Mouse (Mus musculus) forebrain, embryonic 12.5 days (tissue): ENCODE data around the gene Gm960. TPM values are rescaled to one million over a fixed set of nuclear protein-coding genes. Genes with fewer than 3 reads are reported as not detected.

Experiments used
- ATAC-seq: fragments of 200-750 bp; cut with Nextera tagmentation; 2 replicates; pipeline ENCODE4 v1.8.0; 2017; ENCODE audit warnings: moderate TSS enrichment; ENCODE audit not compliant: low FRiP score
- H3K27ac ChIP-seq: fragments of 300-500 bp; sonication (generic); 2 replicates; pipeline ENCODE4 v1.5.1; 2016; ENCODE audit warnings: mild to moderate bottlenecking
- H3K27me3 ChIP-seq: fragments of 300-500 bp; sonication (generic); 2 replicates; pipeline ENCODE4 v1.6.1; 2016; ENCODE audit warnings: mild to moderate bottlenecking
- H3K36me3 ChIP-seq: fragments of 300-500 bp; sonication (generic); replicated peaks from 2 replicates; pipeline ENCODE4 v1.6.1; 2016; ENCODE audit warnings: mild to moderate bottlenecking
- H3K4me1 ChIP-seq: fragments of 300-500 bp; sonication (generic); 2 replicates; pipeline ENCODE4 v1.6.1; 2016
- H3K4me2 ChIP-seq: fragments of 300-500 bp; sonication (generic); 2 replicates; pipeline ENCODE4 v1.6.1; 2016; ENCODE audit warnings: mild to moderate bottlenecking, moderate library complexity
- H3K4me3 ChIP-seq: fragments of 300-500 bp; sonication (generic); replicated peaks from 2 replicates; pipeline ENCODE4 v1.5.1; 2016; ENCODE audit warnings: mild to moderate bottlenecking
- H3K9ac ChIP-seq: fragments of 300-500 bp; sonication (generic); 2 replicates; pipeline ENCODE4 v1.6.1; 2016; ENCODE audit warnings: mild to moderate bottlenecking
- H3K9me3 ChIP-seq: fragments of 300-500 bp; sonication (generic); 2 replicates; pipeline ENCODE4 v1.6.1; 2016
- WGBS: fragments of 180-500 bp; shearing (Covaris S2); methylation state at CpG from one replicate; pipeline ENCODE4 v1.1.7; 2016; 5-methylcytosine and 5-hydroxymethylcytosine counted together
- polyA plus RNA-seq: library from polyadenylated mRNA; unstranded; fragments of >200 nt; fragmentation: Nextera tagmentation; extraction: Ambion mirVana; gene quantifications from 2 replicates; pipeline ENCODE4 v1.2.1, GENCODE M21; 2016

Gm960 gene
- polyA plus RNA-seq, 1 experiment from 2014 or later: 4.5 TPM

- H3K36me3 ChIP-seq: no peaks in the 10 kb centered on the region
- no peak overlapping the region for H3K4me3 ChIP-seq
- no peaks in the 10 kb centered on the region for H3K4me1 ChIP-seq
- H3K27me3 ChIP-seq: no peaks in the 10 kb centered on the region
- no peak overlapping the region for H3K27ac ChIP-seq
- H3K4me2 ChIP-seq: no peak overlapping the region
- no peak overlapping the region for H3K9ac ChIP-seq
- no peak for ATAC-seq
- WGBS: 49% methylated on average over 10 of the region's 10 CpGs
- H3K9me3 ChIP-seq: no peaks in the 10 kb centered on the region
Measured at GRCm38 (mm10) chr19:4644271-4644670, 54.2 kb downstream of the Gm960 start.

GRCm38 (mm10) chr19:4635986-4636385, 62.5 kb downstream of the Gm960 start:
- H3K9me3 ChIP-seq: no peaks in the 10 kb centered on the region
- WGBS: 65% methylated on average over 4 of the region's 4 CpGs
- ATAC-seq: no peak

DNA sequence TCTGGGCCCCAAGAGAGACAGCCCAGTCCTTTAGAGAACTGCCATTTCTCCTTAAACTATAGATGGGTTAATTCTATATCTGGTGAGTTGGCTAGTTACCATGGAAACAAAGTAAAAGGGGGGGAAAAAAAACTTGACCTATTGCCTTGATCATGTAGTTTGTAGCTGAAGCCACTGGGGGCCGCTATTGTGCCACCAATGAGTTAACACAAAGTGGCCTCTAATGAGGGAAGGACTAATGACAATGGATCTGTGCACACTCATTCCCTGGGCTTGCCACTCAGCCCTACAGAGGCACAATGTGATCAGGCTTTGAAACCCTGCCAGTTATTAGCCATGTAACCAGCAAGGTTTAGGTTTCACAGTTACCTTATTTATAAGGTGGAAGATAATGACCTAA, 69.6 kb downstream of the Gm960 start:
- WGBS: 0% methylated on average over 1 of the region's 1 CpGs
- H3K4me2 ChIP-seq: no peak overlapping the region
- no peaks in the 10 kb centered on the region for H3K9me3 ChIP-seq
- H3K4me3 ChIP-seq: no peak overlapping the region
- H3K36me3 ChIP-seq: peaks cover 3% of the 10 kb centered on the region
- H3K27ac ChIP-seq: 0 out of 2 replicates have a peak overlapping the region, but pooled peaks have one; percentile 5
- H3K4me1 ChIP-seq: peaks cover 47% of the 10 kb centered on the region
- H3K27me3 ChIP-seq: no peaks in the 10 kb centered on the region
- ATAC-seq: peak; percentile 67; the same call in 1 of the 2 replicates
- no peak overlapping the region for H3K9ac ChIP-seq

More at GRCm38 (mm10) chr19:4635986-4636385, 62.5 kb downstream of the Gm960 start:
- H3K4me1 ChIP-seq: no peaks in the 10 kb centered on the region
- no peak overlapping the region for H3K4me3 ChIP-seq
- no peak overlapping the region for H3K27ac ChIP-seq
- H3K9ac ChIP-seq: no peak overlapping the region
- H3K27me3 ChIP-seq: peaks cover 3% of the 10 kb centered on the region; the same call in 1 of the 2 replicates
- H3K36me3 ChIP-seq: no peaks in the 10 kb centered on the region
- no peak overlapping the region for H3K4me2 ChIP-seq

GRCm38 (mm10) chr19:4625829-4626535, 72.5 kb downstream of the Gm960 start:
- H3K4me1 ChIP-seq: peaks cover 47% of the 10 kb centered on the region
- H3K4me3 ChIP-seq: peak overlapping the region; percentile 79
- H3K4me2 ChIP-seq: peak overlapping the region; percentile 88
- peak overlapping the region; percentile 88 for H3K27ac ChIP-seq
- peak; percentile 67 for ATAC-seq
- H3K9me3 ChIP-seq: no peaks in the 10 kb centered on the region
- H3K27me3 ChIP-seq: no peaks in the 10 kb centered on the region
- 2% methylated on average over 34 of the region's 35 CpGs for WGBS
- peaks cover 32% of the 10 kb centered on the region for H3K36me3 ChIP-seq
- peak overlapping the region; percentile 93 for H3K9ac ChIP-seq

GRCm38 (mm10) chr19:4625179-4625828, 73.2 kb downstream of the Gm960 start, which contains the start of gene Rce1:
Gene Rce1 (minus strand): TSS chr19:4625641.
- H3K4me2 ChIP-seq: peak within 1 kb of the TSS; percentile 88
- no peaks in the 10 kb centered on the region for H3K27me3 ChIP-seq
- peak; percentile 84 for ATAC-seq
- H3K4me1 ChIP-seq: peaks cover 47% of the 10 kb centered on the region
- peak within 1 kb of the TSS; percentile 93 for H3K9ac ChIP-seq
- WGBS: under 1% methylated on average over 64 of the region's 64 CpGs
- peaks cover 38% of the 10 kb centered on the region for H3K36me3 ChIP-seq
- H3K4me3 ChIP-seq: peak within 1 kb of the TSS; percentile 79
- H3K27ac ChIP-seq: peak within 1 kb of the TSS; percentile 88
- H3K9me3 ChIP-seq: no peaks in the 10 kb centered on the region

DNA sequence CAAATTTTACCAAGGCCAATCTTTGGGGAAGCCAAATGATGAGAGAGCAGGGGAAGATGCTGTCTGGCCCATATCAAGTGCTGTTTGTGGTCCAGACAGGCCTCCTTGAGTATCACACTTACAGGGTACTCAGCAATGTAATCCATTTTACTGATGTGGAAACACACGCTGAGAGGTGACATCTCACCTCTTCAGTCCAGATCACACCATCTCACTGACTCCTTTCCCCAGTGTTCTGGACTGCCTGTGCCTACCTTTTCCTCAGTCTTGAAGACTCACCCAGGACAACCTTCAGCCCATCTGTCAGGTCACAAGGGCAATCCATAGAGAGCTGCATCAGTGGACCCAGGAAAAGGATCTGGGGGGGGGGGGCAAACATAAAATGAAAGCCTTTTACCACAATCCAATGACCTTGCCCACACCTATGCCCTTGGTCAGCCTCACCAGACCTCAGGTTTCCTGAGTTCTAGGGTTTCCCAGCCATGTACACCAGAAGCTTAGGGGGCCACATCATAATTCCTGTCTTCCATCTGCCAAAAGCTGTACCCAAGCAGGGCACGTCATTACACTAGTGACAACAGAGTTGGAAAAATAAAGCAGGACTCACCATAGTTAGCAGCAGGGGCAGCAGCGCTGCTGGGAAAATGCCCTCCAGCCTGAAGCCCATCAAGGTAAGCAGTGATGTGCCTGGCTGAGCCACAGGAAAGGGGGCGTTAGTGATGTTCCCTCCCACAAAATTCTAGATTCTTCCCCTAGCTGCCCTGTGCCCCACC, 73.9 kb downstream of the Gm960 start:
- Histone ChIP-seq H3K9ac (peak overlapping the region; percentile 93), H3K4me1 (peaks cover 47% of the 10 kb centered on the region), H3K9me3 (no peaks in the 10 kb centered on the region), H3K27me3 (no peaks in the 10 kb centered on the region), H3K4me3 (peak overlapping the region; percentile 79), H3K4me2 (peak overlapping the region; percentile 88), H3K27ac (peak overlapping the region; percentile 88; the same call in 1 of the 2 replicates), H3K36me3 (peaks cover 39% of the 10 kb centered on the region)
- peak; percentile 1; the same call in 1 of the 2 replicates for ATAC-seq
- WGBS: 35% methylated on average over 4 of the region's 4 CpGs

GRCm38 (mm10) chr19:4624006-4624405, 74.5 kb downstream of the Gm960 start:
- peaks cover 44% of the 10 kb centered on the region for H3K4me1 ChIP-seq
- 94% methylated on average over 12 of the region's 12 CpGs for WGBS
- no peaks in the 10 kb centered on the region for H3K9me3 ChIP-seq
- H3K27ac ChIP-seq: no peak overlapping the region
- peaks cover 39% of the 10 kb centered on the region for H3K36me3 ChIP-seq
- H3K4me3 ChIP-seq: no peak overlapping the region
- no peak for ATAC-seq
- H3K9ac ChIP-seq: no peak overlapping the region
- H3K27me3 ChIP-seq: no peaks in the 10 kb centered on the region
- H3K4me2 ChIP-seq: peak overlapping the region; percentile 4; the same call in 1 of the 2 replicates

- 94% methylated on average over 9 of the region's 9 CpGs for WGBS
- H3K36me3 ChIP-seq: peaks cover 39% of the 10 kb centered on the region
- no peak for ATAC-seq
Measured at GRCm38 (mm10) chr19:4623419-4623818, 75.0 kb downstream of the Gm960 start.

DNA sequence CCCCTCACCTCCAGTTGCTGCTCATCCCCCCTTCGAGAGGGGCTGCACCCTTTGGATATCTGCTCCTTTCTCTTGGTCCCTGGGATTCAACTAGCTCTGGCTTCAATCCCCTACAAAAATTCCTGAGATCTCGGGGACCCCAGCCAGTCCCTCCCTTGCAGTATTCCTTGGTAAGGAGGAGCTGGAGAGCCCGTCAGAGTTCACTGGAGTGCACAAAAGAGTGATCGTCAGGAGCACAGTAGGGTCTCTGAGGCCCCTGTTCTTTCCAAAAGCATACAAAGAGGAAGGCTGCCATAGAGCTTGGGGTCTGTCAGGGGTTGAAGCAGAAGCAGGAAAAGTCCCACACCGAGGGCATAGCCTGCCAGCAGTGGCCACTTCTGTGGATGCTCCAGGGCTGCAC, 75.7 kb downstream of the Gm960 start:
- WGBS: 66% methylated on average over 5 of the region's 5 CpGs

More at GRCm38 (mm10) chr19:4623419-4623818, 75.0 kb downstream of the Gm960 start:
- no peak overlapping the region for H3K4me3 ChIP-seq
- no peak overlapping the region for H3K4me2 ChIP-seq
- no peak overlapping the region for H3K9ac ChIP-seq
- no peaks in the 10 kb centered on the region for H3K9me3 ChIP-seq
- H3K27ac ChIP-seq: no peak overlapping the region
- peaks cover 39% of the 10 kb centered on the region for H3K4me1 ChIP-seq
- no peaks in the 10 kb centered on the region for H3K27me3 ChIP-seq

GRCm38 (mm10) chr19:4620721-4621120, 77.7 kb downstream of the Gm960 start:
- Histone ChIP-seq H3K4me1 (peaks cover 24% of the 10 kb centered on the region), H3K9me3 (no peaks in the 10 kb centered on the region), H3K36me3 (peaks cover 39% of the 10 kb centered on the region), H3K9ac (no peak overlapping the region), H3K4me2 (no peak overlapping the region), H3K27me3 (peaks cover 4% of the 10 kb centered on the region; the same call in 1 of the 2 replicates), H3K27ac (no peak overlapping the region), H3K4me3 (no peak overlapping the region)
- no peak for ATAC-seq
- WGBS: 87% methylated on average over 7 of the region's 7 CpGs

More for the DNA sequence above, 75.7 kb downstream of the Gm960 start:
- Histone ChIP-seq H3K27ac (no peak overlapping the region), H3K36me3 (peaks cover 39% of the 10 kb centered on the region), H3K27me3 (no peaks in the 10 kb centered on the region), H3K4me2 (no peak overlapping the region), H3K9me3 (no peaks in the 10 kb centered on the region), H3K4me1 (peaks cover 35% of the 10 kb centered on the region), H3K4me3 (no peak overlapping the region), H3K9ac (no peak overlapping the region)
- ATAC-seq: no peak

DNA sequence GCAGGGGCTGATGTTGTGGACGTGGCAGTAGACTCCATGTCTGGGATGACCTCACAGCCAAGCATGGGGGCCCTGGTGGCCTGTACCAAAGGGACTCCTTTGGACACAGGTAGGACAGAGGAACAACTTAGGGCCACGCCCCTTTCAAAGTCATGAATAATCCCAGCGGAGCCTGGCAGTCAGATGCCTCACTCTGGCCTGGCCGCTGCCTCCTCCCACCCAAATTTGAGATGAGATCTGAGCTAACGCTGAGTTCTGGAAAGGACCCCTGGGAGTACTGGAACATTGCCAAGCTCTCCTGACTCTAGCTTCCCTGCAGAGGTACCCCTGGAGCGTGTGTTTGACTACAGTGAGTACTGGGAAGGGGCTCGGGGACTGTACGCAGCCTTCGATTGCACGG, 79.0 kb downstream of the Gm960 start:
- ATAC-seq: no peak
- Histone ChIP-seq H3K27me3 (peaks cover 4% of the 10 kb centered on the region; the same call in 1 of the 2 replicates), H3K4me3 (no peak overlapping the region), H3K9me3 (no peaks in the 10 kb centered on the region), H3K4me1 (peaks cover 20% of the 10 kb centered on the region), H3K36me3 (peaks cover 39% of the 10 kb centered on the region), H3K27ac (no peak overlapping the region), H3K4me2 (no peak overlapping the region), H3K9ac (0 out of 2 replicates have a peak overlapping the region, but pooled peaks have one; percentile 2)
- WGBS: 85% methylated on average over 10 of the region's 10 CpGs

- Histone ChIP-seq H3K27ac (0 out of 2 replicates have a peak overlapping the region, but pooled peaks have one; percentile 8), H3K4me1 (peaks cover 26% of the 10 kb centered on the region), H3K27me3 (peaks cover 4% of the 10 kb centered on the region; the same call in 1 of the 2 replicates), H3K9ac (no peak overlapping the region), H3K36me3 (peaks cover 35% of the 10 kb centered on the region), H3K4me2 (no peak overlapping the region), H3K9me3 (no peaks in the 10 kb centered on the region), H3K4me3 (no peak overlapping the region)
- ATAC-seq: no peak
- 27% methylated on average over 18 of the region's 18 CpGs for WGBS
Measured at GRCm38 (mm10) chr19:4618183-4618582, 80.3 kb downstream of the Gm960 start.
